Mouse (Mus musculus) kidney, postnatal 36 days (tissue): Measurements from ENCODE around the gene Trub2.
"Not testable (repeated sequence)": the region's sequence is repeated elsewhere in the genome, so short reads cannot be mapped to it uniquely, and the experiment has no call there.

Experiments used
- DNase-seq, 2 experiments: peaks; one replicate each; pipeline ENCODE4 v3.0.0; 2021 to 2022; ENCODE audit warnings: mixed read lengths in 2 of 2

Gene Trub2

GRCm38 (mm10) chr2:29787937-29788681 is at the start of gene Trub2:
Gene Trub2, minus strand, starts transcription at chr2:29788502.
- peak; percentile 91 to 92 for DNase-seq

- peak; percentile 23 to 40 for DNase-seq
Observed at GRCm38 (mm10) chr2:29835391-29835899, 47.1 kb upstream of the Trub2 start.

GRCm38 (mm10) chr2:29833796-29834195 is 45.5 kb upstream of the Trub2 start:
- no peak for DNase-seq

GRCm38 (mm10) chr2:29831106-29831505 is 42.8 kb upstream of the Trub2 start:
- DNase-seq: no peak

- DNase-seq: no peak
Observed at GRCm38 (mm10) chr2:29827709-29828024, 39.4 kb upstream of the Trub2 start.

- peak; percentile 98 for DNase-seq
Observed at GRCm38 (mm10) chr2:29826926-29827708, 38.8 kb upstream of the Trub2 start.

- DNase-seq: no peak
Observed at GRCm38 (mm10) chr2:29826318-29826925, 38.1 kb upstream of the Trub2 start.

- peak; percentile 63 to 77 for DNase-seq
Observed at GRCm38 (mm10) chr2:29820025-29820817, 31.9 kb upstream of the Trub2 start, which contains the start of gene Urm1. Gene Urm1, plus strand, starts transcription at chr2:29820075.

- no peak for DNase-seq
Observed at GRCm38 (mm10) chr2:29819363-29819762, 31.1 kb upstream of the Trub2 start.

- peak; percentile 82 to 93 for DNase-seq
Observed at GRCm38 (mm10) chr2:29817426-29818232, 29.3 kb upstream of the Trub2 start.

- DNase-seq: no peak
Observed at GRCm38 (mm10) chr2:29815678-29816371, 27.5 kb upstream of the Trub2 start.

- DNase-seq: peak; percentile 30 to 62
Observed at GRCm38 (mm10) chr2:29803400-29803831, 15.1 kb upstream of the Trub2 start.

GRCm38 (mm10) chr2:29802827-29803201 is 14.5 kb upstream of the Trub2 start:
- DNase-seq: no peak

GRCm38 (mm10) chr2:29802075-29802826 is 13.9 kb upstream of the Trub2 start, which contains the start of gene Slc27a4:
Gene Slc27a4, plus strand, starts transcription at chr2:29802634.
- DNase-seq: peak; percentile 98 to 100

- no peak for DNase-seq
Observed at GRCm38 (mm10) chr2:29792772-29793487, 4.6 kb upstream of the Trub2 start.

- DNase-seq: peak; percentile 93 to 96
Observed at GRCm38 (mm10) chr2:29787104-29787917, 991 bp downstream of the Trub2 start, which contains the start of gene Coq4. Gene Coq4, plus strand, starts transcription at chr2:29787493.

- DNase-seq: no peak
Observed at GRCm38 (mm10) chr2:29784290-29784689, 4.0 kb downstream of the Trub2 start.

- DNase-seq: not testable (repeated sequence)
Observed at GRCm38 (mm10) chr2:29781256-29781655, 7.0 kb downstream of the Trub2 start.
